Mouse (Mus musculus) lung, embryonic 16.5 days (tissue): ENCODE data around the gene F13b. TPM values are rescaled to one million over a fixed set of nuclear protein-coding genes. Genes with fewer than 3 reads are reported as not detected.

Experiments used
- ATAC-seq: fragments of 200-750 bp; cut with Nextera tagmentation; 2 replicates; pipeline ENCODE4 v1.8.0; 2017; ENCODE audit warnings: low read depth, mild to moderate bottlenecking, moderate library complexity
- H3K27ac ChIP-seq: fragments of 300-500 bp; sonication (generic); 2 replicates; pipeline ENCODE4 v1.5.1; 2014; ENCODE audit warnings: mild to moderate bottlenecking, control low read depth, low read length
- H3K27me3 ChIP-seq: fragments of 300-500 bp; sonication (generic); 2 replicates; pipeline ENCODE4 v1.6.1; 2014; ENCODE audit warnings: low read depth, low read length, mixed read lengths; ENCODE audit not compliant: control insufficient read depth, insufficient read depth
- H3K36me3 ChIP-seq: fragments of 300-500 bp; sonication (generic); 2 replicates; pipeline ENCODE4 v1.6.1; 2014; ENCODE audit warnings: low read length; ENCODE audit not compliant: control insufficient read depth, insufficient read depth
- H3K4me1 ChIP-seq: fragments of 300-500 bp; sonication (generic); replicated peaks from 2 replicates; pipeline ENCODE4 v1.6.1; 2014; ENCODE audit warnings: low read length, mixed read lengths; ENCODE audit not compliant: control insufficient read depth, insufficient read depth
- H3K4me2 ChIP-seq: fragments of 300-500 bp; sonication (generic); 2 replicates; pipeline ENCODE4 v1.6.1; 2014; ENCODE audit warnings: low read depth, low read length, control low read depth
- H3K4me3 ChIP-seq: fragments of 300-500 bp; sonication (generic); 2 replicates; pipeline ENCODE4 v1.5.1; 2014; ENCODE audit warnings: mild to moderate bottlenecking, low read length, control low read depth
- H3K9ac ChIP-seq: fragments of 300-500 bp; sonication (generic); 2 replicates; pipeline ENCODE4 v1.6.1; 2014; ENCODE audit warnings: low read length, control low read depth
- H3K9me3 ChIP-seq: fragments of 300-500 bp; sonication (generic); 2 replicates; pipeline ENCODE4 v1.6.1; 2016; ENCODE audit warnings: low read length; ENCODE audit not compliant: control insufficient read depth
- whole genome bisulfite sequencing: fragments of 180-500 bp; shearing (Covaris S2); extraction: QIAGEN DNeasy Blood & Tissue Kit; methylation state at CpG from one replicate; pipeline ENCODE4 v1.1.7; 2014; 5-methylcytosine and 5-hydroxymethylcytosine counted together
- polyA plus RNA-seq: library from polyadenylated mRNA; unstranded; fragments of >200 nt; fragmentation: Nextera tagmentation; extraction: Ambion mirVana; gene quantifications from 2 replicates; pipeline ENCODE4 v1.2.1, GENCODE M21; 2015

The F13b gene
- polyA plus RNA-seq: 0.50 TPM in 1 of 2 replicates, not detected in the other

GRCm38 (mm10) chr1:139501258-139501752 lies at the start of gene F13b:
Gene F13b, plus strand, starts transcription at chr1:139501702.
- WGBS: 89% methylated on average over 3 of the region's 3 CpGs
- Histone ChIP-seq H3K4me2 (no peak within 1 kb of the TSS), H3K9me3 (no peaks in the 10 kb centered on the region), H3K9ac (no peak within 1 kb of the TSS), H3K36me3 (no peaks in the 10 kb centered on the region), H3K4me1 (no peaks in the 10 kb centered on the region), H3K27me3 (no peaks in the 10 kb centered on the region), H3K27ac (no peak within 1 kb of the TSS), H3K4me3 (no peak within 1 kb of the TSS)
- no peak for ATAC-seq

DNA sequence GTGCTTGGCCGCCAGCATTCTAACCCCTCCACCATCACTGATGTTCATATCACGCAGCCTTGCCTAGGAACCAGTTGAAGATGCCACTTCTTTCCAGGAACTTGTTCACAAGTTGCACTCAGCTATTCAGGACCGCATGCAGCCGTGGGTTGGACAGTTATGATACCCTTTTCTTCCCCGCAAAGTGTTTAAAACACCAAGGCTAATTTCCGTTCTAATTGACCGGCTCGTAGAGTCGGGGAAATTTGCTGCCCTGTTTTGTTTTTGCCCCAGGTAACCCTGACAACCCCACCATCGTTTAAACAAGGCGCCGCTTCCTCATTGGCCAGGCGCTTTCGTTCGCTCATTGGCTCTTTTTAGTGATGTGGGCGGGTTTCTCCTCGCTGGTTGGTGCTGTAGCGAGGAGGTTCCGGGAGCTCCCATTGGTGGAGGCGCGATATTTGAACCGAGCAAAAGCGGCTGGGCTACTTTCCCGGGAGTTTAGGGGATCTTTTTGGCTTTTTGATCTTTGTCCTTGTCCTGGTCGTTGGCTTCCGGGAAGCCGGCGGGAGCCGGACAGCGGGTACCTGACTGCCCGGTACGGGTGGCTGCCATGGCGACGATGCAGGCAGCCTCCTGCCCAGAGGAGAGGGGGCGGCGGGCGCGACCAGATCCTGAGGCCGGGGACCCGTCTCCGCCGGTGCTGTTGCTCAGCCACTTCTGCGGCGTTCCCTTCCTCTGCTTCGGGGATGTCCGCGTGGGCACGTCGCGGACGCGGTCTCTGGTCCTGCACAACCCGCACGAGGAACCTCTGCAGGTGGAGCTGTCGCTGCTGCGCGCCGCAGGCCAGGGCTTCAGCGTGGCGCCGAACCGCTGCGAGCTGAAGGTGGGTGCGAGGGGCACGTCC lies 46.9 kb upstream of the F13b start, which contains the start of gene Aspm:
TSS of gene Aspm (plus strand) at position 433 of the 886 bp plus-strand sequence.
- Histone ChIP-seq H3K27me3 (no peaks in the 10 kb centered on the region), H3K9me3 (no peaks in the 10 kb centered on the region), H3K4me1 (peaks cover 17% of the 10 kb centered on the region), H3K36me3 (peaks cover 6% of the 10 kb centered on the region; the same call in 1 of the 2 replicates), H3K27ac (peak within 1 kb of the TSS; percentile 70), H3K4me3 (peak within 1 kb of the TSS; percentile 87), H3K9ac (peak within 1 kb of the TSS; percentile 79), H3K4me2 (peak within 1 kb of the TSS; percentile 85)
- WGBS: under 1% methylated on average over 60 of the region's 65 CpGs
- ATAC-seq: peak; percentile 99

DNA sequence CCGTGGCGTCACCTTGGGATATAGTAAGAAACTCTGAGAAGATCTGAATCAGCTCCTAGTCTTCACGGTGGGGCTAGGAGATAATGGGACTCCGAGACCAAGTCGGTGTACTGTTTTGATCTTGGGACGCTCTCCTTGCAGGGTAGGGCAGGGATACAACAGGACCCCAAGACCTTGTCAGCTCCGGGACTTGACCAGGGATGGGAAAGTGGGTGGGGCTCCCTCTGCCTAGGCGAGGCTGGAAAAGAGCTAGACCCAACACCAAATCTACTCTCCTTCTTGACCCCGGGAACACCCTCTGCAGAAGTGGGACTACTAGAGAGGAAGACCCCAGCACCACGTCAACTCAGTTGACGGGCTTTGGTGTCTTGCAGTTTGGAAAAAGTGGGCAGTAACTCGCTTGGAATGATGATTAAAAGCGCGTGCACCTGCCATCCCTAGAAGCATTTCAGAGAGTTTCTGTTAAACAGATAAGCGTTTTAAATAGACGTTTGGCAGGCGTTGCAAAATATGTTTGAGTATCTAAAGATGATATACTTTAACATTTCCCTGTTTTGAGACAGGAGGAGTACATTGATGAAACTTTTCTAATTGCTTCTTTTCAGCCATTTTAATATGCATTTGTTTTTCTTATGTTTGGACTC lies 46.2 kb upstream of the F13b start:
- Histone ChIP-seq H3K36me3 (peaks cover 6% of the 10 kb centered on the region; the same call in 1 of the 2 replicates), H3K9me3 (no peaks in the 10 kb centered on the region), H3K4me2 (peak overlapping the region; percentile 85), H3K4me3 (peak overlapping the region; percentile 87), H3K27ac (peak overlapping the region; percentile 70), H3K27me3 (no peaks in the 10 kb centered on the region), H3K9ac (peak overlapping the region; percentile 79), H3K4me1 (peaks cover 17% of the 10 kb centered on the region)
- under 1% methylated on average over 17 of the region's 17 CpGs for WGBS
- peak; percentile 39 for ATAC-seq

GRCm38 (mm10) chr1:139460807-139461206 lies 40.7 kb upstream of the F13b start:
- 81% methylated on average over 5 of the region's 5 CpGs for WGBS
- H3K36me3 ChIP-seq: peaks cover 25% of the 10 kb centered on the region
- no peaks in the 10 kb centered on the region for H3K9me3 ChIP-seq
- no peak overlapping the region for H3K9ac ChIP-seq
- no peak overlapping the region for H3K4me2 ChIP-seq
- no peaks in the 10 kb centered on the region for H3K27me3 ChIP-seq
- no peak overlapping the region for H3K27ac ChIP-seq
- no peak overlapping the region for H3K4me3 ChIP-seq
- no peak for ATAC-seq
- H3K4me1 ChIP-seq: peaks cover 9% of the 10 kb centered on the region

GRCm38 (mm10) chr1:139465936-139466335 lies 35.6 kb upstream of the F13b start:
- Histone ChIP-seq H3K9ac (no peak overlapping the region), H3K9me3 (no peaks in the 10 kb centered on the region), H3K27me3 (no peaks in the 10 kb centered on the region), H3K27ac (no peak overlapping the region), H3K4me2 (no peak overlapping the region), H3K4me1 (no peaks in the 10 kb centered on the region), H3K36me3 (peaks cover 38% of the 10 kb centered on the region), H3K4me3 (no peak overlapping the region)
- 89% methylated on average over 11 of the region's 11 CpGs for WGBS
- no peak for ATAC-seq

DNA sequence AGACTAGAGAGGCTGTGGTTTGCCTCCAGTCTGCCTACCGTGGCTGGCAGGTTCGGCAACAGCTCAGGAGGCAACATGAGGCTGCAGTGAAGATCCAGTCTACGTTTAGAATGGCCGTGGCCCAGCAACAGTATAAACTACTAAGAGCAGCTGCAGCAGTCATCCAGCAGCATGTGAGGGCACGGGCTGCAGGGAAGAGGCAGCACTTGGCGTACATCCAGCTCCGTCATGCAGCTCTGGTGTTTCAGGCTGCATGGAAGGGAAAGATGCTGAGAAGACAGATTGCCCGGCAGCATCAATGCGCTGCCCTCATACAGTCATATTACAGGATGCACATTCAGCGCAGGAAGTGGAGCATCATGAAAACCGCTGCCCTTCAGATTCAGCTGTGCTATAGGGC lies 22.6 kb upstream of the F13b start:
- Histone ChIP-seq H3K27me3 (no peaks in the 10 kb centered on the region), H3K27ac (no peak overlapping the region), H3K9ac (no peak overlapping the region), H3K9me3 (no peaks in the 10 kb centered on the region), H3K4me2 (no peak overlapping the region), H3K36me3 (peaks cover 66% of the 10 kb centered on the region), H3K4me1 (no peaks in the 10 kb centered on the region), H3K4me3 (no peak overlapping the region)
- 86% methylated on average over 11 of the region's 11 CpGs for WGBS
- ATAC-seq: no peak

DNA sequence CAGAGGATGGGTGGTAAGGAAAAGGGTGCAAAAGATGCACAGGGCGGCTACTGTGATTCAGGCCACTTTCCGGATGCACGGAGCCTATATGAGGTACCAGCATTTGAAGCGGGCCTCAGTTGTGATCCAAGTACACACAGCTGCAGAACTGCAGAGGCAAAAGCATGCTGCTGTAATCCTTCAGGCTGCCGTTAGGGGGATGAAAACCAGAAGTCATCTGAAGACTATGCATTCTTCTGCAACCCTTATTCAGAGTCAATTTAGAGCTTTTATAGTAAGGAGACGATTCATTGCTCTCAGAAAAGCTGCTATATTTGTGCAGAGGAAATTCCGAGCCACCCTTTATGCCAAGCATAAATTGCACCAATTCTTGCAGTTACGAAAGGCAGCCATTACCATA lies 21.3 kb upstream of the F13b start:
- Histone ChIP-seq H3K4me2 (no peak overlapping the region), H3K4me1 (no peaks in the 10 kb centered on the region), H3K9ac (no peak overlapping the region), H3K9me3 (no peaks in the 10 kb centered on the region), H3K36me3 (peaks cover 59% of the 10 kb centered on the region), H3K27ac (no peak overlapping the region), H3K4me3 (no peak overlapping the region), H3K27me3 (no peaks in the 10 kb centered on the region)
- WGBS: 90% methylated on average over 8 of the region's 8 CpGs
- no peak for ATAC-seq

GRCm38 (mm10) chr1:139481146-139481545 lies 20.4 kb upstream of the F13b start:
- no peaks in the 10 kb centered on the region for H3K9me3 ChIP-seq
- 65% methylated on average over 4 of the region's 4 CpGs for WGBS
- no peak overlapping the region for H3K4me3 ChIP-seq

DNA sequence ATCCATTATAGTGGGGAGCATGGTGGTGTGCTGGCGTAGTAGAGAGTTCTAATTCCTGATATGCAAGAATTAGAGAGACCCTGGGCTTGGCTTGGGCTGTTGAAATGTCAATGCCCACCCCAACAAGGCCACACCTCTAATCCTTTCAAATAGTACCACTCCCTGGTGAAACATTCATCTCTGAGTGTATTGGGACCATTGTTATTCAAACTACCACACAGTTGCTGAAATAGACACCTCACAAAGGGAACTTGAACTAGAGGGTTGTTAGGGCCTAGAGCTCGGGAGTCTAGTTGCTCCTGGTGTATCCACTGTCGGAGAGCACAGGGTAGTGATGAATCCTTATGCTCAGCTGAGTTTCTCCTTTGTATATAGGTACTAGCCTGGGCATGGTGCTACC lies 6.9 kb upstream of the F13b start:
- Histone ChIP-seq H3K9me3 (no peaks in the 10 kb centered on the region), H3K4me2 (no peak overlapping the region), H3K4me1 (no peaks in the 10 kb centered on the region), H3K27me3 (no peaks in the 10 kb centered on the region), H3K27ac (no peak overlapping the region), H3K4me3 (no peak overlapping the region), H3K36me3 (peaks cover 33% of the 10 kb centered on the region), H3K9ac (no peak overlapping the region)
- 84% methylated on average over 3 of the region's 3 CpGs for WGBS
- no peak for ATAC-seq

More at GRCm38 (mm10) chr1:139481146-139481545, 20.4 kb upstream of the F13b start:
- no peak overlapping the region for H3K9ac ChIP-seq
- no peak for ATAC-seq
- no peak overlapping the region for H3K27ac ChIP-seq
- H3K36me3 ChIP-seq: peaks cover 53% of the 10 kb centered on the region
- no peaks in the 10 kb centered on the region for H3K27me3 ChIP-seq
- H3K4me1 ChIP-seq: no peaks in the 10 kb centered on the region
- no peak overlapping the region for H3K4me2 ChIP-seq
